Mouse (Mus musculus) large intestine, adult 2 months (tissue): ENCODE data around the gene Fanca. TPM values are rescaled to one million over a fixed set of nuclear protein-coding genes. Genes with fewer than 3 reads are reported as not detected.
"Not testable (repeated sequence)": the region's sequence is repeated elsewhere in the genome, so short reads cannot be mapped to it uniquely, and the experiment has no call there.

ENCODE experiments used
- DNase-seq: peaks from one replicate; pipeline ENCODE4 v3.0.0-alpha.2; 2012; ENCODE audit warnings: low read depth, low spot score
- WGBS: fragments of 180-500 bp; shearing (Covaris S2); methylation state at CpG from one replicate; pipeline ENCODE4 v1.1.7; 2018; 5-methylcytosine and 5-hydroxymethylcytosine counted together
- polyA plus RNA-seq: library from polyadenylated mRNA; depleted of rRNA; stranded (reverse); fragments of >200 nt; gene quantifications from 2 replicates; pipeline ENCODE4 v1.2.3, GENCODE M21; 2012; rRNA removed

Fanca gene
- polyA plus RNA-seq, 1 experiment = 18.0 TPM

GRCm38 (mm10) chr8:123242107-123242923 lies 76.1 kb downstream of the Fanca start:
- DNase-seq = no peak
- 66% methylated on average over 7 of the region's 7 CpGs for WGBS

GRCm38 (mm10) chr8:123239398-123239797 lies 79.0 kb downstream of the Fanca start:
- 91% methylated on average over 10 of the region's 10 CpGs for WGBS
- no peak for DNase-seq

GRCm38 (mm10) chr8:123235520-123236497 lies 82.6 kb downstream of the Fanca start, which contains the start of gene Spata2l:
Spata2l (minus strand) TSS chr8:123236233.
- under 1% methylated on average over 57 of the region's 57 CpGs for WGBS
- peak; percentile 68 for DNase-seq

- no peak for DNase-seq
- WGBS = 25% methylated on average over 13 of the region's 13 CpGs
Measured at GRCm38 (mm10) chr8:123234918-123235519, 83.4 kb downstream of the Fanca start.

GRCm38 (mm10) chr8:123233760-123234159 lies 84.6 kb downstream of the Fanca start:
- no peak for DNase-seq
- WGBS = 78% methylated on average over 11 of the region's 11 CpGs

- 73% methylated on average over 13 of the region's 13 CpGs for WGBS
- DNase-seq = no peak
Measured at GRCm38 (mm10) chr8:123233300-123233699, 85.1 kb downstream of the Fanca start.

GRCm38 (mm10) chr8:123232553-123232952 lies 85.8 kb downstream of the Fanca start:
- no peak for DNase-seq
- WGBS = 49% methylated on average over 7 of the region's 7 CpGs

GRCm38 (mm10) chr8:123231742-123232141 lies 86.6 kb downstream of the Fanca start:
- DNase-seq = no peak
- WGBS = 60% methylated on average over 5 of the region's 5 CpGs

GRCm38 (mm10) chr8:123230326-123230725 lies 88.0 kb downstream of the Fanca start:
- not testable (repeated sequence) for DNase-seq
- 79% methylated on average over 11 of the region's 11 CpGs for WGBS

GRCm38 (mm10) chr8:123228416-123228815 lies 90.0 kb downstream of the Fanca start:
- 100% methylated on average over 1 of the region's 1 CpGs for WGBS
- DNase-seq = no peak

GRCm38 (mm10) chr8:123224278-123225266 lies 93.8 kb downstream of the Fanca start, which contains the start of gene Cdk10:
Cdk10 (plus strand) TSS chr8:123224842.
- 1% methylated on average over 59 of the region's 59 CpGs for WGBS
- DNase-seq = peak; percentile 93

- 25% methylated on average over 1 of the region's 1 CpGs for WGBS
Measured at GRCm38 (mm10) chr8:123220917-123221316, 97.5 kb downstream of the Fanca start.

More at GRCm38 (mm10) chr8:123220917-123221316, 97.5 kb downstream of the Fanca start:
- no peak for DNase-seq

Other genes with a start within 250 kb of the Fanca start
- 1,989 and 2,281 TPM in 2 replicates for gene Rpl13, start 216.2 kb downstream of the Fanca start, polyA plus RNA-seq
- gene Cpne7, start 201.2 kb downstream of the Fanca start, polyA plus RNA-seq = 0.53 and 0.97 TPM in 2 replicates
- gene Sult5a1, start 160.3 kb downstream of the Fanca start, polyA plus RNA-seq = 0.99 and 1.2 TPM in 2 replicates
- 627 and 877 TPM in 2 replicates for gene Dpep1, start 132.3 kb downstream of the Fanca start, polyA plus RNA-seq
- gene Chmp1a, start 105.8 kb downstream of the Fanca start, polyA plus RNA-seq = 138 and 168 TPM in 2 replicates
- gene Spata33, start 105.7 kb downstream of the Fanca start, polyA plus RNA-seq = 0.24 and 0.69 TPM in 2 replicates
- 37.4 and 38.5 TPM in 2 replicates for gene Cdk10, start 93.7 kb downstream of the Fanca start, polyA plus RNA-seq
- 7.8 and 9.0 TPM in 2 replicates for gene Spata2l, start 82.3 kb downstream of the Fanca start, polyA plus RNA-seq
- gene Zfp276, start 64.4 kb downstream of the Fanca start, polyA plus RNA-seq = 22.3 and 31.6 TPM in 2 replicates
- 32.9 and 47.0 TPM in 2 replicates for gene Vps9d1, start 64.2 kb downstream of the Fanca start, polyA plus RNA-seq
- gene Spire2, start 14.1 kb upstream of the Fanca start, polyA plus RNA-seq = 27.4 and 32.5 TPM in 2 replicates
- gene Tcf25, start 55.2 kb upstream of the Fanca start, polyA plus RNA-seq = 124 and 164 TPM in 2 replicates
- gene Mc1r, start 88.5 kb upstream of the Fanca start, polyA plus RNA-seq = not detected in 2 replicates
- gene Tubb3, start 92.8 kb upstream of the Fanca start, polyA plus RNA-seq = 9.3 and 10.6 TPM in 2 replicates
- gene Def8, start 105.0 kb upstream of the Fanca start, polyA plus RNA-seq = 13.5 and 17.5 TPM in 2 replicates
- gene Afg3l1, start 159.3 kb upstream of the Fanca start, polyA plus RNA-seq = 19.4 and 22.3 TPM in 2 replicates
- 0.16 and 0.21 TPM in 2 replicates for gene Dbndd1, start 196.9 kb upstream of the Fanca start, polyA plus RNA-seq
- gene Gas8, start 200.3 kb upstream of the Fanca start, polyA plus RNA-seq = 3.0 and 3.5 TPM in 2 replicates